In genomic region chr2:49811420-49811819, GRCm38 (mm10) we compare ENCODE assay signal across 12 mouse cellular contexts. TPM values are rescaled to one million over a fixed set of nuclear protein-coding genes. Genes with fewer than 3 reads are reported as not detected.
DNase-seq lines count a peak whose midpoint lies in the region; ATAC-seq and TF ChIP-seq lines count a peak whose summit lies in the region.
"Had no signal": no experiment of that assay in that cellular context is flagged by ENCODE, and none has a peak within 500 bp of the region (broad histone marks: within the 10 kb centered on the region; RNA-seq: fewer than 3 reads in every experiment).

No protein-coding gene starts in this region.

- no peak for DNase-seq in cerebellum, adult 9-11 months
- DNase-seq in lung, embryonic 14.5 days = no peak
- DNase-seq in lung, adult 2 months = no peak
- DNase-seq in intestine, embryonic 14.5 days (ENCODE audit: low spot score) = no peak
- no peak for DNase-seq in thymus, postnatal 25 days
- no peak for DNase-seq in spleen, adult 18-20 months
- DNase-seq: gastrocnemius, adult 2 months; right cerebral cortex, postnatal 14 days had no signal

- no peak overlapping the region for H3K9ac ChIP-seq in lung, embryonic 14.5 days
- no peak overlapping the region for H3K9ac ChIP-seq in intestine, embryonic 14.5 days (ENCODE audit: low read length)
- H3K9ac ChIP-seq in neural tube, embryonic 15.5 days (replicated peaks) = no peak overlapping the region

- 0 out of 2 replicates have a peak, but pooled peaks have one; percentile 41 for ATAC-seq in cerebellum, adult (ENCODE audit: insufficient number of reproducible peaks, low FRiP score, low TSS enrichment)
- 0 out of 2 replicates have a peak, but pooled peaks have one; percentile 28 for ATAC-seq in lung, embryonic 14.5 days (ENCODE audit: insufficient read depth)
- 0 out of 2 replicates have a peak, but pooled peaks have one; percentile 20 for ATAC-seq in intestine, embryonic 14.5 days (replicated peaks; ENCODE audit: low FRiP score, low TSS enrichment, low read depth)
- no peak for ATAC-seq in neural tube, embryonic 15.5 days (ENCODE audit: low FRiP score)

- H3K4me2 ChIP-seq in lung, embryonic 14.5 days = peak overlapping the region; percentile 18; the same call in 1 of the 2 replicates
- peak overlapping the region; percentile 16; the same call in 1 of the 2 replicates for H3K4me2 ChIP-seq in intestine, embryonic 14.5 days (ENCODE audit: low read length)
- H3K4me2 ChIP-seq in neural tube, embryonic 15.5 days = peak overlapping the region; percentile 2

- no peak for TF ChIP-seq POLR2A in lung, adult 2 months (IDR thresholded peaks at IDR 0.05; ENCODE audit: borderline replicate concordance, extremely low read depth, low read depth, low read length)

- no peak for TF ChIP-seq CTCF in lung, embryonic 14.5 days (IDR thresholded peaks at IDR 0.05; ENCODE audit: low read depth)
- no peak for TF ChIP-seq CTCF in lung, adult 2 months (IDR thresholded peaks at IDR 0.05; ENCODE audit: insufficient read depth, low read length)

- H3K27me3 ChIP-seq in lung, embryonic 14.5 days (ENCODE audit: insufficient read depth, low read length) = no peaks in the 10 kb centered on the region
- no peaks in the 10 kb centered on the region for H3K27me3 ChIP-seq in intestine, embryonic 14.5 days (replicated peaks; ENCODE audit: control insufficient read depth, insufficient read depth, low read length)
- H3K27me3 ChIP-seq in neural tube, embryonic 15.5 days (replicated peaks) = no peaks in the 10 kb centered on the region

- 17% methylated on average over 11 of the region's 11 CpGs for WGBS in lung, embryonic 14.5 days
- WGBS in lung, adult 2 months = 30% methylated on average over 11 of the region's 11 CpGs
- WGBS in intestine, embryonic 14.5 days = 19% methylated on average over 11 of the region's 11 CpGs
- WGBS in neural tube, embryonic 15.5 days = 15% methylated on average over 11 of the region's 11 CpGs

- H3K4me1 ChIP-seq in lung, embryonic 14.5 days (ENCODE audit: insufficient read depth) = peaks cover 6% of the 10 kb centered on the region
- H3K4me1 ChIP-seq in lung, adult 2 months (ENCODE audit: control insufficient read depth, insufficient read depth, low read length) = peaks cover 4% of the 10 kb centered on the region
- H3K4me1 ChIP-seq in intestine, embryonic 14.5 days (replicated peaks; ENCODE audit: control insufficient read depth, insufficient read depth, low read length) = peaks cover 11% of the 10 kb centered on the region; the same call in 1 of the 2 replicates
- peaks cover 12% of the 10 kb centered on the region for H3K4me1 ChIP-seq in neural tube, embryonic 15.5 days

- H3K4me3 ChIP-seq in lung, embryonic 14.5 days (ENCODE audit: low read depth, low read length) = no peak overlapping the region
- no peak overlapping the region for H3K4me3 ChIP-seq in lung, adult 2 months (replicated peaks; ENCODE audit: extremely low read depth, low read depth, low read length)
- H3K4me3 ChIP-seq in intestine, embryonic 14.5 days (ENCODE audit: low read depth, low read length) = no peak overlapping the region
- H3K4me3 ChIP-seq in neural tube, embryonic 15.5 days (replicated peaks) = no peak overlapping the region
- H3K4me3 ChIP-seq: forebrain, embryonic 10.5 days; gastrocnemius, adult 2 months; megakaryocyte, embryonic 14.5 days had no signal

- no peaks in the 10 kb centered on the region for H3K36me3 ChIP-seq in lung, embryonic 14.5 days (ENCODE audit: insufficient read depth)
- H3K36me3 ChIP-seq in intestine, embryonic 14.5 days (ENCODE audit: control insufficient read depth, insufficient read depth, low read length) = no peaks in the 10 kb centered on the region
- no peaks in the 10 kb centered on the region for H3K36me3 ChIP-seq in neural tube, embryonic 15.5 days
- H3K36me3 ChIP-seq: forebrain, embryonic 10.5 days had no signal

- 0 out of 2 replicates have a peak overlapping the region, but pooled peaks have one; percentile 7 for H3K27ac ChIP-seq in lung, embryonic 14.5 days (ENCODE audit: low read depth)
- H3K27ac ChIP-seq in intestine, embryonic 14.5 days (ENCODE audit: low read depth) = 0 out of 2 replicates have a peak overlapping the region, but pooled peaks have one; percentile 35
- H3K27ac ChIP-seq in neural tube, embryonic 15.5 days (replicated peaks) = no peak overlapping the region
- H3K27ac ChIP-seq: forebrain, embryonic 10.5 days; gastrocnemius, adult 2 months had no signal

- no peaks in the 10 kb centered on the region for H3K9me3 ChIP-seq in lung, embryonic 14.5 days (ENCODE audit: low read depth, low read length)
- no peaks in the 10 kb centered on the region for H3K9me3 ChIP-seq in intestine, embryonic 14.5 days (ENCODE audit: control insufficient read depth, low read length)
- H3K9me3 ChIP-seq in neural tube, embryonic 15.5 days (replicated peaks) = no peaks in the 10 kb centered on the region
- H3K9me3 ChIP-seq: forebrain, embryonic 10.5 days had no signal

RNA-seq across cellular contexts. Expression of gene Lypd6b, which starts 23.9 kb away (rescaled TPM):
- 1.2 and 2.0 TPM in 2 replicates for polyA plus RNA-seq in lung, embryonic 14.5 days (2014; fragmentation: Nextera tagmentation; extraction: Ambion mirVana)
- 1.0 and 1.5 TPM in 2 replicates for polyA plus RNA-seq in lung, adult 2 months (2012; rRNA removed)
- polyA plus RNA-seq in intestine, embryonic 14.5 days (2014; fragmentation: Nextera tagmentation; extraction: Ambion mirVana) = 2.7 and 3.0 TPM in 2 replicates
- polyA plus RNA-seq in neural tube, embryonic 15.5 days (2015; fragmentation: Nextera tagmentation; extraction: Ambion mirVana) = 20.7 and 22.1 TPM in 2 replicates
